Mouse (Mus musculus) lung, postnatal 0 days (tissue): ENCODE measurements around the gene BC049352.

Source experiments
- CTCF ChIP-seq: IDR thresholded peaks from 2 replicates; pipeline ENCODE4 v1.5.1; 2016; ENCODE audit warnings: antibody characterized with exemption, mild to moderate bottlenecking
- EP300 ChIP-seq: IDR thresholded peaks from 2 replicates; pipeline ENCODE4 v1.6.1; 2016; ENCODE audit warnings: antibody characterized with exemption, mild to moderate bottlenecking, control low read depth

GRCm38 (mm10) chr9:45136442-45137169 is 45.2 kb upstream of the BC049352 start:
- TF ChIP-seq CTCF (no peak), EP300 (no peak)
